Mouse (Mus musculus) cerebellum, adult 9-11 months (tissue): ENCODE measurements around the gene Gja10.

Source experiments
- DNase-seq: peaks from one replicate; pipeline ENCODE4 v3.0.0; 2022

Gja10 gene

DNA sequence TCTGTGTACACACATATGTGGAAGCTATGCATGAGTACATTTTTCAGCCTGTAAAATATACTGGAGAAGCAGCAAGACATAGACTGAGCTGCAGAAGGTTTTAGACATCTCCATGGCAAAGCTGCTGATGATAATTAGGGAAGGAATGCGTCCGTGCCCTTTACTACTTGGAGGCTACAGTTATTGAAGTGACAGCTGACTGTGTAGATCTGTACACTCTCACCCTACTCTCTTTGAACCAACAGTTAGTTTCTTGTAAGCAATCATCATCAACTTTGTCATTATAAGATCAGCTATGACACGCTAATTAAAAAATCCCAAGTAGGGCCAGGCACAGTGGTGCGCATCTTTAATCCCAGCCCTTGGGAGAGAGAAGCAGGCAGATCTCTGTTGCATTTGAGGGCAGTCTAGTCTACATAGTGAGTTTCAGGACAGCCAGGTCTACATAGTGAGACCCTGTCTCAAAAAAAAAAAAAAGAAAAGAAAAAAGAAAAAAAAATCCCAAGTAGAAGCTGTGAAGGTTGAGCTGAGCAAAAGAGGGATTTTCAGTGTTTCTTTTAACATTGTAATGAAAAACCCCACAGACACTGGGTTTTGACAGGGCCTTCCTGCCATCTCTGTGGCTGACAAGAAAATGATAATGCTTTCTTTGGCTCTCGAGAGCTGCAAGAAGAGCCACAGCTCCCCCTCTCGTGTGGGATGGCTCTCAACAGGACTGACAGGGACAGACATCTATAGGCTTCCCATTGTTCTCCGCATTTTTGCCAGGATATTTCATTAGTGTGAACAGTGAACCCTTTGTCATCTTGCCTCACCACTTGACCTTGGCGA lies 41.6 kb downstream of the Gja10 start:
- peak; percentile 27 for DNase-seq

GRCm38 (mm10) chr4:32560246-32560645 lies 42.3 kb downstream of the Gja10 start:
- no peak for DNase-seq

DNA sequence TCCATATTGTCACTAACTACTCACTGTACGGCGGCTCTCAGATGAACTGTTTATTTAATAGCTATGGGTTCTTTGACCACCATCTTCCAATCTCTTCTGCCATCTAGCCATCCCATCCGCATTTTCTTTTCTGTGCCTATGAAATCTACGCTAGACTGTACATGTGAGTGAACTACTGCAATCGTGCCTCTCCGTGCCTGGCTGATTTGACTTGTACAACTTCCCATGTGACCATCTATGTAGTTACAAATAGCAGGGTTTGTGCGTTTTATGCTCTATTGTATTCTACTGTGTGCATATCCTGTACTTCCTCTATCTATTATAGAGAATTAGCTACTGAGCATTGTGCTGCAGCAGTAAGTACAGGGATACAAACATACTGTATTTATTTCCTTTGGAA lies 47.1 kb downstream of the Gja10 start:
- no peak for DNase-seq

- no peak for DNase-seq
Measured at GRCm38 (mm10) chr4:32551337-32551736, 51.2 kb downstream of the Gja10 start.

GRCm38 (mm10) chr4:32549150-32549549 lies 53.4 kb downstream of the Gja10 start:
- DNase-seq = no peak
